Mouse (Mus musculus): ENCODE data around the gene Trim62.
A peak's percentile ranks its signal among the peaks of the same experiment; 100 is the strongest.

Gene Trim62

DNA sequence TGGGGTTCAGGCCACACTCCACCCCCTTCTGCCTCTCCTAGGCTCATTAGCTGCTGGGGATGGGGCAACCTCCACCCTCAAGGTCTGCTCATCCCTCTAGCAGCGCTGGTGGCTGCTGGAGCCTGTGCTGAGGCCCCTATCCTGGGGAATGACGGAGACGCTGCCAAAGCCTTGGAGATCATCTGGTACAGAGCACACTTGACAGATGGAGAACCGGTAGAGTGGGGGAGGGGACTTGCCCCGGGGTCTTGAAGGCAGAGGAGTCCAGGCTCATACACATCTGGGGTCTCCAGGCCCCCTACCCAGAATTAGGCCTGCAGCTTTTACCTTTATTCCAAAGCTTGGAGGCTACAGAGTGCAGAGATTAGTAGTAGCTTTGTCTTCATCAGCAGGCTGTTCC is 3.2 kb downstream of the Trim62 start:
- DNase-seq = no peak

DNA sequence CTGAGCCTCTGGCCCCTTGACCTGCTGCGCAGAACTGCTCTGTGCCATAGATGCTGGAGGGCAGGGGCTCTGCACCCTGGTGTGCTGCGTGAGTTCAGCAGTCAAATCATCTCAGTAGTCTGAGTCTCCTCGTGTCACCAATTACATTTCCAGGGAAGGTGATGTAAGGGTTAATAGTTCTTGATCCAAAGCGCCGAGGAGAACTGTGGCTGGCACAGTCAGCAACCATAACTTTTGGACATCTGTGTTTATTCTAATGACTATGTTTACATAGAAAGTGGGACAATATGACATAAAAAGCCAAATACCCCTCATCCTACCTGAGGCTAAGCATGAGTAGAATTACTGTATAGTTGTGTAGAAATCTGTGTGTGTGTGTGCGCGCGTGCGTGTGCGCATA is 3.6 kb downstream of the Trim62 start:
- no peak for DNase-seq

DNA sequence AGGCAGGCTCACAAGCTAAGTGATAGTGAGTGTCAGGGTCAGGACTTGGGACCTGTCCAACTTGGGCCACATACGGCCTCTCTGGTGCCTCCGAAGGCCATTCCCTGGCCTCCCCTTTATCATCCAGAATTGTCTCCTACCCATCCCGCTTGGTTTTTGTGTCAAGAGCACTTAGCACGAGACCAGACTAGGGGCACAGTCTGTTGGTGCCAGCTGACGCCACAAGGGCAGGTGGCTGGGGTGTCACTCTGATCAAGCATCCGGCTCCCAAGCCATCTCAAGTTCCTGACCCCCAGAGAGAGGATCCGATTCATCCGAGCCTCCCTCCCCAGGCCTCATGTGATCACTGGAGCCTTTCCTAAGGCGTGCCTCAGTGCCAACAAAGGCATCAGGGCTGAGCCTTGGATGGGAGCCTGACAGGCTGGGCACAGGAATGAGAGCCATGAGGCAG is 4.3 kb downstream of the Trim62 start:
- no peak for DNase-seq

DNA sequence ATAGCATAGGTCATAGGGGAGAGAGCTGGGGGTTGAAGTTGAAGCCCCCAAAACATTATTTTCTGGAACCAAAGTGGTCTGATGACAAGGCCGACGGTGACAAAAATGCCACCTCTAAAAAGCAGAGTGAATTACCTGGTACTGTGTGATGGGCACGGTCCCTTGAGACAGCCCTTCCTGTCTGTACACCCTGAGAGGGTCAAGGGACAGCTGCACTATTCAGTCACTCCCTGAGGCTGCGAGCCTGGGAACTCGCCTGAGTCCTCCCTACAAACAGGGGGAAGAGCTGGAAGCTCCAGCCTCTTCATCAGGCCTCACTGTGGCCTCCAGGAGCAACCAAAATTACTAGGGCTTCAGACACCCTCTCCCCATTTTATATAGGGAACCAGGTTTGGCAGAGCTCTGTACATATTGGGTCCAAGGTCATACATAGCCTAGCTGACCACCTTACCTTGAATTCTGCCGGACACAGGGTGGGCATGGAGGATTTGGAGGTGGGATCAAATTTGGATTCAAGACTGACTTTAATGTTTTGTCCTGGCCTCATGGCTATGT is 5.1 kb downstream of the Trim62 start:
- no peak for DNase-seq

DNA sequence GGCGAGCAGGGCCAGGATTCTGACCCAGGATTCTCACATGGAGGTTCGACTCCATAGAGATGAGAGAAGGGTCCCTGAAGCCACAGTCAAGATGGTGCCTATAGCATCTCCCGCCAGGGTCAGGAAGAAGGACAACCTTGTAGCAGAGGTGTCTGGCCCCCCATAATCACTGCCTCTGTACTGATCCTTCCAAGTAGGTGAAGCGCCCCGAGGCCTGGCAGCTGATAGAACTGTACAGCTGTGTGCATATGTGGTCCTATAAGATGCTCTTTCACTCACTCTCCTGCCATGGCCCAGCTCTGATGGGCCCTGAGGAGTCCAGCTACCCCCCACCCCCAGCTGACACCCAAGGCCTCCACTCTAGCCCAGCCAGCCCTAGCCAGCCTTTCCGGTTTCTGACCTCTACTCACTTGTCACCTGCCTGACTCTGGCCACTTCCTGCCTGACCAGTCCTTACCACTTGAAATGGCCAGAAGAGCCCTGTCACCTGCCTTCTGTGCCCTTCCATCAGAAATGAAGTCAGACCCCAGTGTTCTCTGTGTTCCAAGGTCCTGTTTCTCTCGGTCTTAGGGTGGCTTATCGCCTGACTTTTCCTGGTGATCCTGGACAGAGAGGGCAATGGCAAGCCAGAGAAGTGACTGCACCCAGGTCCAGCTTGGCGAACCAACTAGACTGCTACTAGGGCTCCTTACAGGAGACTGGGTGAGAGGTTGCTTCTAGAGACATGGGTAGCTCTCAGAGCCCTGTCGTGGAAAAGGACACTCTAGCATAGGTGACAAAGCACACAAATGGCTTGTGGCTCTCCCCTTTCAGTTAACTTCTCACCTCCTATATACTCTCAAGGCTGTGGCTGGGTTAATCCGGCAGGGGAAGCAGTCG is 6.6 kb downstream of the Trim62 start:
- peak; percentile 28 for DNase-seq

DNA sequence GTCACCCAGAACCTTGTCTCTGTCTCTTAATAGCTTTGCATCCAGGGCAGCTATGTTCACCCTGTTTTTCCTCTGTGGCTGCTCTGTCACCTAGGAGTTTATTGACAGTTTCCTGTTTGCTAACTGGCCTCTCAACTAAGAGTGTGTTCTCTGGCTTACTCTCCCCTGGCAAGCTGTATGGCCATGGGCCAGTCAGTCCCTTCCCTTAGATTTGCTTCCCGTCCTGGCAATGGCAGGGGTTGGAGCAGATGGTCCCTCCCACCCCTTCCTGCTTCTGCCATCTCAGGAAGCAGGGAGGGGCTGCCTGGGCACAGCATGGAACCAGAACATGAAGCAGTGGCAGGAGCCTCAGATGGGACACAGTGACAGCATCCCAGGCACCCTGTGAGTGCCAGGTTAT is 7.8 kb downstream of the Trim62 start:
- peak; percentile 82 for DNase-seq

DNA sequence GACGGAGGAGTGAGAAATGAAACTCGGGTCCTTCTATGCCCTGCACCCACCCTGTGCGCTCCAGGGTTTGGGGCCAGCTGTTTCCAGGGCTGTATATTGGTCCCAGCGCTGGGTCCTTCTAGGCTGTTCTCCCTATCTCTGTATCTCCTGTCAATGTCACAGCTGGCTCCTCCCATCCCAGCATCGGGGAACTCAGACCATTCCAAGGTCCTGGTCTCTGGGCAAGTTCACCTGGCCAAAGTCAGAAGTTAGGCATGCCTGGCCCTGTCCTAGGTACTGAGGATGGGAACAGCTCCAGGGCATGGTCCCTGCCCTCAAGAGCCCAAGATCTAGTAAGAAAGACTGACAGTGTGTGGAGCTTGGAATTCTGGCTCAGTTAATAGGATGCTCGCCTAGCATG is 8.4 kb downstream of the Trim62 start:
- no peak for DNase-seq

DNA sequence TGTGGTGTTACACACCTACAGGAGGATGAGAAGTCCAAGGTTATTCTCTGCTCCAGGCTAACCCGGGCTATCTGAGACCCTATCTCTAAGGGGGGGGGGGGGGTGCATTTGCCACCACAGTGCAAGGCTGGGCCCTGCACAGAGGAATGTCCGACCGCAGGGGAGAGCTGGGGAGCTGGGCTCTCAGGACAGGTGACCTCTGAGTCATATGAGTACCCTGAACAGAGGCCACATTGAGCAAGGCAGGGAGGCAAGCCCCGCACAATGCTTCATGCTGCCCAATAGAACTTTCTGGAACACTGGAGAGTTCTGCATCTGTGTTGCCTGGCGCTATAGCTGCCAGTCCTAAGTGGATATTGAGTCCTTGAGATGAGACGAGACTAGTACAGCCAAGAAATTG is 8.8 kb downstream of the Trim62 start:
- no peak for DNase-seq

DNA sequence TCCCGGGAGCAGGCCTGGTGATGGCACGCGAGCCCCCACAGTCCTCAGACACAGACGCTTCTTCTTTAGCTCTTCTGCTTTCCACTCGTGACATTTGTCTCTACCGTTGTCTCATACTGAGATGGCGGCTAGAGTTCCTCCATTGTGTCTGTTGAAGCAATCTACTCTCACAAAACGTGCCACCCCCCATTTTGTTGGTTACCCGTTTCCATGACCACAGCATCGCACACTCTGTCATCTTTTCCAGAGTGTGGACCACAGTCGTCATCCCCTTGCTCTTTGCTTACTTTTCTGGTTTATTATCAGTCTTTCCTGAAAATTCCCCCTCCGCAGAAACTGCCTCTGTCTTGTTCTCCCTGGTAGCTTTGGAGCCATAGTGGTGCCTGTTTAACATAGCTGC is 10.7 kb downstream of the Trim62 start:
- no peak for DNase-seq

DNA sequence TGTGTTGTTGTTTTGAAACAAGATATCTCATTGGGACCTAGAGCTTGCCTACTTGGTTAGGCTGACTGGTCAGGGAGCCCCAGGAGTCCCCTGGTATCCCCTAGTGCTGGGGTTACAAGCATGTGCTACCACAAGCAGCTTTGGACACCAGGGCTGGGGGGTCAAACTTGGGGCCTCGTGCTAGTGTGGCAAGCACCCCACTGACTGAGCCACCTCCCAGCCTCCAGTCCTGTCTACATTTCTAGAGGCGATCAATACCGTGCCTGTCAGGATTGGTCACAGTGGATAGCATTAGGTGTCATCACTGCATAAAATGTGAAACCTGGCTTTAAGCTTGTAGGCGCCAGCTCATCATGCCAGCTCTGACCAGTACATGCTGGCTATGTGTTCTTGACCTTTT is 12.5 kb downstream of the Trim62 start:
- no peak for DNase-seq

DNA sequence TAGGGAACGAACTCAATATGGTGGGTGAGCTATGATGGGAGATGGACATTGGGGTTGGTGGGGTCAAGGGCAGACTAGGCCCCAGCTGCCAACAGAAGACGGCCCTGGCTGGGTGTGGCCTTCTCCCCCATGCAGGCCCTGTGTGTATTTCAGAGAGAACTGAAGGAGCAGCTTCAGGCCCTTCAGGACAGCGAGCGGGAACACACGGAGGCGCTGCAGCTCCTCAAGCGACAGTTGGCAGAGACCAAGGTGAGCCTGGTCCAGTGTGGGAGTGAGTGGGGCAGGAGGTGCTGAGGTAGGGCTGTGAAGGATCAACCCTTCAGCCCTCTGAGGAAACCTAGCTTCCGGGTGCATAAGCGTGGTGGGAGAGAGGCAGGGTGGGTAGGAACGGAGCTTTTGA is 13.3 kb downstream of the Trim62 start:
- DNase-seq = no peak

DNA sequence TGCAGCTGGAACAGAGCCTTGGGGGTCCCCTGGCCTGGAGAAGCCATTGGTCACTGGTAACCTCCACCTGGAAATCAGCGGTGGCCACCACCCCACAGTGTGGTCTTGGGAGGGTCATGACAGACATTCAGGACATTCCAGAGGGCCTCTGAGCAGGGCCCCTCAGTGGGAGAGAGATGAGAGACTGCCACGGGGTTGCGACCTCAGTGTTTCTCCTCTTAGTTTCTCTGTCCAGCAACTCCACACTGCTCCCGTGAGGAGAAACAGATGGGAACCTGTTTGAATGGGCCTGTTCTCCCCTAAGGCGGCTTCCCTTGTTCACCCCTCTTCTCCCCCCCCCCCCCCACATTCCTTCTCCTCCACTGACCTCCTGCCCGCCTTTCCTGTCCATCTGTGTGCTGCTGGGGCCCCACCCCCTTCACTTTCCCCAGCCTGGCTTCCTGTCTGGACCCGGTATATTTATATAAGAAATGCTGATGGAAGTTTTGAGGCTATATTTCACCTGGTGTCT is 14.6 kb downstream of the Trim62 start:
- DNase-seq = peak; percentile 54

DNA sequence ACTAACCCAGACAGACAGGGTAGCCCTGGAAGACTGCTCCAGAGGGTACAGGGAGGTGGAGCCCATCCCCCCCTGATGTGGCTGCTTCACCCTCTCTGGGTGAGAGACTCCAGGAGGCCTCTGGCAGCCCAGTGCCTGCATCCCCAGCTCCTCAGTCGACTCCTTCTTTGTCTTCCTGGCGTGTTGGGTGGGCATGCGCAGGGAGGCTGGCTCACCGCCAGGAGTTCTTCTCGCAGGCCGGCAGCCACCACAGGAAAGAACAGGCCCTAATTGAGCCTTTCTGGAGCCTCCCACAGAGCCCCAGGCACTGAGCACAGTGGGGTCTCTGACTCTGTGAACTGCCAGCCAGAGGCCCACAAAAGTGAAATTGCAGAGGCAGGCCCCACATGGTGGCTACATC is 16.0 kb downstream of the Trim62 start:
- peak; percentile 87 for DNase-seq

DNA sequence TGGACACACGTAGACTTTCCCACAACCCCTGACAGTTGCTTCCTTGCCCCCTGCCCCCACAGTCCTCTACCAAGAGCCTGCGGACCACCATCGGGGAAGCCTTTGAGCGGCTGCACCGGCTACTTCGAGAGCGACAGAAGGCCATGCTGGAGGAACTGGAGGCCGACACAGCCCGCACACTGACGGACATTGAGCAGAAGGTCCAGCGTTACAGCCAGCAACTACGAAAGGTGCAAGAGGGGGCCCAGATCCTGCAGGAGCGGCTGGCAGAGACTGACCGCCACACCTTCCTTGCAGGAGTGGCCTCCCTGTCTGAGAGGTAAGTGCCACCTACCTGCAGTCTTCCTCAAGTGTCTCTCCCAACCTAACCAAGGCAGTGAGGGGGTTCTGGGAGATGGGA is 17.1 kb downstream of the Trim62 start:
- DNase-seq = no peak

DNA sequence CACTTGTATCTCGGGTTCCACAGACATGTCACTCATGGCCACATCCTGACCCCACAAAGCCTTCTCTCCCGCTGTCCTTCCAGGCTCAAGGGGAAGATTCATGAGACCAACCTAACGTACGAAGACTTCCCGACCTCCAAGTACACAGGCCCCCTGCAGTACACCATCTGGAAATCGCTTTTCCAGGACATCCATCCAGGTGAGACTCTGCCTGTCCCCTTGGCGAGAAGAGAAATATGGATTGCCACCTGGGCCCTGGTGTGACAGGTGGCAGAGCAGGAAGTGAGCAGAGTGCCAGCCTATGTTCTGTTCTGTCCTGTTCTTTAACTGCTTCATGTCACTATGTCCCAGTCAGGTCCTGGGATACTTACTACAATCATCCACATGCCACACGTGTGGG is 19.0 kb downstream of the Trim62 start:
- no peak for DNase-seq

DNA sequence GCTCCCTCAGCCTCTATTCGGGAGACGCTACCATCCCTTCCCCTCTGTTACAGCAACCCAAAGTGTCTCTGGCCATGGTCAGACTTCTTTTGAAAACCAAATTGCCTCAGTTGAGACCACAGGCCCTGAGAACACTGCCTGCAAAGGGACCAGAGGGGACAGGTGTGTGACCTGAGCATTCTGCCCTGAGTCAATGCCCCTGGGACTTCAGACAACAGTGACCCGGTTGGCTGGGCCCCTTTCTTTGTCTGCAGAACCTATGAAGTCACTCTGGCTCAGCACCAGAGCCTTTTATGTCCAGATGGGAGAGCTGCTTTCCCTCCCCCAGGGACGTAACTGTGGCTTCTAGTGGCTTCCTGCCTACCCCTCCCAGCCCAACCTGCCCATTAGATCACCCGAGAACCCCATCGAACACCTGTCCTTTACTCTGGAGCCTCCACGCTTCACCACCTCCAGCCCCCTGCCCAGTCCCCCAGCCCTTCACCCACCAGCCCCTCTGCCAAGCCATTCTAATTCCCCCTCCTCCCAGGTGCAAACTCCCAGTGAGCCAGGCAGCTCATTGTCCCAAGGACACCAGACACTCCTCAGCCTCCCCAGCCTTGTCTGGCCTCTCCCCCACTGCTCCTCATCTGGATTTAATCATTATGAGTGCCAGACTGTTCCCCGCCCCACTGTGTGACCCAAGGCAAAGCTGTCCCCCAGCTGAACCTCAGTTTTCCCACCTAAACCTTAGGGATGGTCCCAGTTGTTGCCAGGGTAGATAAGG is 20.8 kb downstream of the Trim62 start:
- no peak for DNase-seq

DNA sequence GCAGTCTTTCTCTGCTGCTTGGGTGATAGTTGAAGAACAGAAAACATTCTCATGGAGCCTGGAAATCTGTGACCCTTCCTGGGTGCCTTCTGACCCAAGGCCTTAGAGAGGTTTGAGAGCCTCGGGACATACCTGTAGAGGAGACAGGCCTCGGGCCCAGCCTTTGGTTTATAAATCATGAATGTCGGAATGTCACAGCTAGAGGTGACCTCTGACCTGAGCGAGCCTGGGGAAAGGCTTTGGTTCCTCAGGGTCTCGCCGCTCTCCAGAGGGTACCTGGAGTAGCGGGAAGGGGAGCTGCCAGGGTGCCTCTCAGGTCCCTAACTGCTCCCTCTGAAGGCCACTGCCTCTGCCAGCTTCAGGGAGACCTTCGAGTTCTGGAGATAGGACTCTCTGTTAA is 21.9 kb downstream of the Trim62 start:
- DNase-seq = no peak

DNA sequence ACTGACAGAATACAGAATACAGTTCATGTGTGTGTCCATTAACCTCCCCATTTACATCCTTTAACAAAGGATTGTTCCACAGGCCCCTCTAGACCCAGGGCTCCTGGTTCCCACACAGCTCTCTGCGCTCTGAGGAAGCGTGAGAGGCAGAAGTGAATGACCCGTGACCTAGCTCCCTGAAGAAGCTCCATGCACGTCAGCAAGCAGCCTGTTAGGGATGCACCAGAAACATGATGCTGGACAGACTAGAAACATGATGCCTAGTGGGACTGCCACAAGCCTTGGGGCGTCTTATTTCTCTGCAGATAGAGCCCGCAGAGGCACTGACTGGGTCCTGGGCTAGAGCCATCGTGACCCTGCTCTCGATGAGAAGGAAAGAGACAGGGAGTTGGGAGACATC is 23.4 kb downstream of the Trim62 start:
- no peak for DNase-seq

DNA sequence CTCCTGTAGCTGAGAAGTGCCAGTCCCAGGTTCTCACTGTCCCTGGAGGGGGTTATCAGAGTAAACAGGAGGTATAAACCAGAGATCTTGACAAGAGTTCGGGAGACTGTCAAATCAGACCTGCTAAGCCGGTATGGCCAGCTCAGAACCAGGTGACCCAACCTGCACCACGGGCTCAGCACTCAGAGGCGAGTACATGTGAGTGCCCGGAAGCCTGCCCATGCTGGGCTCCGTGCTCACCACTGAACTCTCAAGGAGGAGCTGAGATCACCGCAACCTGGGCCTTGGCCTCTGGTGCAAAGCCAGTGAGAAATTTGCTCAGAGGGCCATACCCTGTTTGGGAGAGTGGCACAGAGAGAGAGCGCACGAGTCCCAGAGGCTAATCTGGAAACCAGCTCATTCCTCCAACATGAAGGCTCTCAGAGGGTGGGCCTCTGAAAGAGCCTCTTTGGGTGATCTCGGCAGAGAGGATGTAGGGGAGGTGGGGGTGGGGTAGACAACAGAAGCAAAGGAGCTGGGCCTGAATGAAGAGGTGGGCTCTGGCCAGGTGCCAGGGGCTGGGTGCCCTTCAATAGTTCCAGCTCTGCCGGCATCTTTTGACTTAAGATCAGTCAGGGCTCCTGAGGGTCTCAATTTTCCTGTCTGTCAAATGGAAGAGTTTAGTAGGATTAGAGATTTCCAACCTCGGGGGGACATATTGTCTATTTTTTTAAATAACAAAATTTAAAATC is 24.0 kb downstream of the Trim62 start:
- peak; percentile 57 for DNase-seq

DNA sequence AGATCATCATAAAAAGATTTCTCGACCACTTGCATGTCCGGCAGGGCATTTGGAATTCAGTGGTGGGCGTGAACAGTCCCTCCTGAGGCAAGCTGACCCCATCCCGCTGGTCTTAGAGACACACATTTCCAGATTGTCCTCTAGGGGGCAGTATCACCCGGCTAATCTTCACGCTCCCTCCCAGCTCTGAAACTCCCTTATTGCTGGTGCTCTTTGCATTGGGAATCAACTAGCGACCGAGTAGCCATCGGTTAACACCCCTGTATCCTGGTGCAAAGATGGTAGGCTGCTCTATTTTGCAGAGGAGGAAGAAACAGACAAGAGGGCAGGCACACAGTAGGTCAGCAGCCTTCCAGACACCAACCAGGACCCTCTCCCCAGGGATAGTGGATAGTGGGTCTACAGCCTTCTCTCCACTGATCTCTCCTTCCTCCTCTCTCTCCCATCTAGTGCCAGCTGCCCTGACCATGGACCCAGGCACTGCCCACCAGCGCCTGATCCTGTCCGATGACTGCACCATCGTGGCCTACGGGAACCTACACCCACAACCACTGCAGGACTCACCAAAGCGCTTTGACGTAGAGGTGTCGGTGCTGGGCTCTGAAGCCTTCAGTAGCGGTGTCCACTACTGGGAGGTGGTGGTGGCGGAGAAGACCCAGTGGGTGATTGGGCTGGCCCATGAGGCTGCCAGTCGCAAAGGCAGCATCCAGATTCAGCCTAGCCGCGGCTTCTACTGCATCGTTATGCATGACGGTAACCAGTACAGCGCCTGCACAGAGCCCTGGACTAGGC is 25.4 kb downstream of the Trim62 start:
- DNase-seq = peak; percentile 65

DNA sequence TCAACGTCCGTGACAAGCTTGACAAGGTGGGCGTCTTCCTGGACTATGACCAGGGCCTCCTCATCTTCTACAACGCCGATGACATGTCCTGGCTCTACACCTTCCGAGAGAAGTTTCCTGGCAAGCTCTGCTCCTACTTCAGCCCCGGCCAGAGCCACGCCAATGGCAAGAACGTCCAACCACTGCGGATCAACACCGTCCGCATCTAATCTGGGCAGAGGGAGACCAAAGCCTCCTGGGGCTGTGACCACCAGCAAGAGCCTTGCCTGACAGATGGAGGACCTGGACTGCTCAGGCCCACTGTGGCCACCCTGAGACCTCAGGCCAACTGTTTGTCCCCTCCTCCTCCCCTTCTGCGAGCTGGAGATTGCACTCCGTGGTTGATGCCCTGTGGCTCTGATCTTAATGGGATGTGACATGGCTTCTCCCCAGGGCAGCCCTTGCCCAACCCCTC is 26.0 kb downstream of the Trim62 start:
- DNase-seq = no peak

All from lung, postnatal 14 days (tissue).